Mouse (Mus musculus) forebrain, embryonic 16.5 days (tissue): ENCODE results near the gene Uck2. TPM values are rescaled to one million over a fixed set of nuclear protein-coding genes. Genes with fewer than 3 reads are reported as not detected.

Source experiments
- ATAC-seq: fragments of 200-750 bp; cut with Nextera tagmentation; 2 replicates; pipeline ENCODE4 v1.8.0; 2017; ENCODE audit warnings: mild to moderate bottlenecking, moderate library complexity
- H3K27ac ChIP-seq: fragments of 300-500 bp; sonication (generic); 2 replicates; pipeline ENCODE4 v1.5.1; 2014; ENCODE audit warnings: low read length, control low read depth
- H3K27me3 ChIP-seq: fragments of 300-500 bp; sonication (generic); replicated peaks from 2 replicates; pipeline ENCODE4 v1.6.1; 2014; ENCODE audit warnings: low read length; ENCODE audit not compliant: control insufficient read depth, insufficient read depth
- H3K36me3 ChIP-seq: fragments of 300-500 bp; sonication (generic); 2 replicates; pipeline ENCODE4 v1.6.1; 2014; ENCODE audit not compliant: control insufficient read depth, insufficient read depth
- H3K4me1 ChIP-seq: fragments of 300-500 bp; sonication (generic); replicated peaks from 2 replicates; pipeline ENCODE4 v1.6.1; 2014; ENCODE audit warnings: low read length; ENCODE audit not compliant: control insufficient read depth, insufficient read depth
- H3K4me2 ChIP-seq: fragments of 300-500 bp; sonication (generic); 2 replicates; pipeline ENCODE4 v1.6.1; 2014; ENCODE audit warnings: mild to moderate bottlenecking, low read length, control low read depth
- H3K4me3 ChIP-seq: fragments of 300-500 bp; sonication (generic); replicated peaks from 2 replicates; pipeline ENCODE4 v1.5.1; 2014; ENCODE audit warnings: mild to moderate bottlenecking, low read length, control low read depth
- H3K9ac ChIP-seq: fragments of 300-500 bp; sonication (generic); replicated peaks from 2 replicates; pipeline ENCODE4 v1.6.1; 2014; ENCODE audit warnings: low read depth, low read length, control low read depth
- H3K9me3 ChIP-seq: fragments of 300-500 bp; sonication (generic); 2 replicates; pipeline ENCODE4 v1.6.1; 2016; ENCODE audit warnings: low read length; ENCODE audit not compliant: control insufficient read depth
- WGBS: fragments of 180-500 bp; shearing (Covaris S2); extraction: QIAGEN DNeasy Blood & Tissue Kit; methylation state at CpG from one replicate; pipeline ENCODE4 v1.1.7; 2014; 5-methylcytosine and 5-hydroxymethylcytosine counted together
- polyA plus RNA-seq: library from polyadenylated mRNA; unstranded; fragments of >200 nt; fragmentation: Nextera tagmentation; extraction: Ambion mirVana; gene quantifications from 2 replicates; pipeline ENCODE4 v1.2.1, GENCODE M21; 2015

The Uck2 gene
- polyA plus RNA-seq, 1 experiment from 2014 or later, result 62.7 TPM

DNA sequence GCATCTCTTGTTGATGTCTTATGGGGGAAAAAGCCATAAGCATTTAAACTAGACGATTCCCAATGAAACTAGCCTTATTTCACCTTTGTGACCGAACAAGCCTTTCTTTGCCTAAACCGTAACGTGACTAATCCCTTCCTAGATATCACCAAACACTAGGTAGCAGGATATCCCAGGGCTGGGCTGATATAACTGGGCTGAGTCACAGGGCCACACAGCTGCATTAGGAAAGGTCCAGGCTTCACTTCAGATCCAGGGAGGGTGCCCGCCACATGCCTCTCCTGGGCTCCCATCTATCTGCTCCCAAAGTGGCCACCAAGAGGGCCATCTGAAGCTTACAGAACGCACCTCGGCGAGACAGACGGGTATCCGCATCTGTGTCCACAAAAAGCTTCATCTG is 50.8 kb downstream of the Uck2 start:
- no peak for ATAC-seq
- H3K9me3 ChIP-seq, result no peaks in the 10 kb centered on the region
- WGBS, result 95% methylated on average over 10 of the region's 10 CpGs
- H3K36me3 ChIP-seq, result 0 out of 2 replicates have a peak, but pooled peaks cover 2% of the 10 kb centered on the region
- H3K4me2 ChIP-seq, result no peak overlapping the region
- H3K27ac ChIP-seq, result no peak overlapping the region
- H3K4me1 ChIP-seq, result no peaks in the 10 kb centered on the region
- no peaks in the 10 kb centered on the region for H3K27me3 ChIP-seq
- no peak overlapping the region for H3K9ac ChIP-seq
- H3K4me3 ChIP-seq, result no peak overlapping the region

DNA sequence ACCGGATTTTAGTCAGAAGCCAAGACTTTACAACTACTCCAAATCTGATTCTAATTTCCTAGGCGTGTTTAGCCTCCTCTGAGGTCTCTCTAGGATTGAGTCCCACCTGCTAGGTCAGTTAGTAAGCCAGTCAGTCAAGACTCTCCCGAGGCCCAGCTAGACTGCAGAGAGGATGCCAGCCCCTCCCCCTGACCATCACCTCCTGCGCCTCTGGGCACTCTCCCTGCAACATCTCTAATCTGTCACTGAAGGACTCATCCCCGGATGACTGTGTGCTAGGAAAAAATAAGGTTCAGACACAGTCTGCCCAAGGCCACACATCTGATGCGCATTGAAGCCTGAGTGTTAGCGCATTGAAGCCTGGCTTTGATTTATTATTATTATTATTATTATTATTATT is 52.2 kb downstream of the Uck2 start:
- no peak overlapping the region for H3K4me3 ChIP-seq
- no peak for ATAC-seq
- H3K27me3 ChIP-seq, result no peaks in the 10 kb centered on the region
- no peak overlapping the region for H3K9ac ChIP-seq
- 89% methylated on average over 7 of the region's 7 CpGs for WGBS
- H3K36me3 ChIP-seq, result peaks cover 5% of the 10 kb centered on the region; the same call in 1 of the 2 replicates
- no peak overlapping the region for H3K27ac ChIP-seq
- no peaks in the 10 kb centered on the region for H3K9me3 ChIP-seq
- H3K4me1 ChIP-seq, result no peaks in the 10 kb centered on the region
- H3K4me2 ChIP-seq, result no peak overlapping the region

- peaks cover 5% of the 10 kb centered on the region; the same call in 1 of the 2 replicates for H3K36me3 ChIP-seq
- H3K27ac ChIP-seq, result no peak overlapping the region
- ATAC-seq, result no peak; the same call in 1 of the 2 replicates
- no peaks in the 10 kb centered on the region for H3K9me3 ChIP-seq
- H3K4me2 ChIP-seq, result no peak overlapping the region
- no peak overlapping the region for H3K4me3 ChIP-seq
- H3K4me1 ChIP-seq, result no peaks in the 10 kb centered on the region
- WGBS, result 77% methylated on average over 17 of the region's 17 CpGs
- no peak overlapping the region for H3K9ac ChIP-seq
- H3K27me3 ChIP-seq, result no peaks in the 10 kb centered on the region
Observed at GRCm38 (mm10) chr1:167231612-167232283, 53.4 kb downstream of the Uck2 start.

DNA sequence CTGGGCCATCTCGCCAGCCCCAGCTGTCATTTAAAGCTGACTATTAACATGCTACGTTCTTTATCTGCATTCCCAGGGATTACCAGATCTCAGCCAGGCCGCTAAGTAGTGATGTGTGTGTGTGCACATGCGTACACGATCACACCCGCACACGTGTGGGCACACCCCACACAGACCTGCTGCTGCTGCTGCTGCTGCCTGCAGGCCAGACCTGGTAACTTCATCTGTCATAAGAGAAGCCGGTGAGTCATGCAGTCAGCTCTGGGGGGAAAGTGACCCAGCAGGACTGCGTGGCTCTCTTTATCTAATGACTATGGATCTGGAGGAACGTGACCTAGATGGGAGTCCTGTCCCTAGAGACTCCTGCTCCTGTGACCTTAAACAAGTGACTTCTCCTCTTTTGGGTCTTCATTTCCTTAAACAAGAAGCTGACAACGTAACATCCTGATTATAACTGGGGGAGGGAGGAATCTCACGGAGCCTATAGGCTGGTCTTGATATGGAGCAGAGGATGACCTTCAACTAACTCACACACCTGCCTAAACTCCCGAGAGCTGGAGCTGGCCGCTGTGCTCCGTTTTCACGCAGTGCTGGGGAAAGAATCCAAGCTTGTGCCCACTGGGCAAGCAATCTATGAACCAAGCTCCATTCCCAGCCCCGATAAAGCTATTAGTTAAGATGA is 54.0 kb downstream of the Uck2 start:
- Histone ChIP-seq H3K9me3 (no peaks in the 10 kb centered on the region), H3K9ac (no peak overlapping the region), H3K4me2 (no peak overlapping the region), H3K4me1 (no peaks in the 10 kb centered on the region), H3K36me3 (peaks cover 7% of the 10 kb centered on the region; the same call in 1 of the 2 replicates), H3K27me3 (no peaks in the 10 kb centered on the region), H3K27ac (no peak overlapping the region), H3K4me3 (no peak overlapping the region)
- 93% methylated on average over 17 of the region's 17 CpGs for WGBS
- ATAC-seq, result no peak

DNA sequence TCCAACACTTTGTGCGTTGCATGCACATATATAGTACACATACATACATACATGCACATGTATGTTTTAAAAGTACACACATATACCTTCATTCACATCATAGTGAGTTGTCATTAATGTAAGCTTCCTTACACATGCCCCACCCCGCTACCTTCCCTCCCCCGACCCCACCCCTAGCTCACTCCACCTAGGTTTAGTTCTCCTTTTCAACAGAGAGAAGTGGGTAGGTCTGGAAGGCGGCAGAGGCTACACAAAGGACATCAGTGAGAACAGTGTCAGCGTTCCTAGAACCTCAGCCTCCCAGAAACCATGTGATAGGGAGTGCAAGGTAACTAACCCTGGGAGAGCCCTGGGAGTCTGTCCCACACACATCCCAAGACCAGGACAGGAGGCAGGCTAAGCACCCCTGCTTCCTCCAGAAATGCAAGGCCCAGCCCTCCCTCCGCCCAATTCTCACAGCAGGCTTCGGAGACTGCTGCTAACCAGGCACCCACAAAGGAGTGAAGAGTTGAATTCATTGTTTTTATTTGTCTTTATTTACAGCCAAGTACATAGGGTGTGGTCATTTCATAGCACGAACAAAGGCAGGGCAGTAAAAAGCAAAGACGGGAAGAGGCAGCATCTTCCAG is 62.6 kb downstream of the Uck2 start:
- H3K4me1 ChIP-seq, result no peaks in the 10 kb centered on the region
- H3K9me3 ChIP-seq, result no peaks in the 10 kb centered on the region
- H3K4me3 ChIP-seq, result no peak overlapping the region
- no peak overlapping the region for H3K4me2 ChIP-seq
- H3K27me3 ChIP-seq, result no peaks in the 10 kb centered on the region
- no peak overlapping the region for H3K27ac ChIP-seq
- no peak overlapping the region for H3K9ac ChIP-seq
- WGBS, result 84% methylated on average over 9 of the region's 9 CpGs
- ATAC-seq, result no peak
- 0 out of 2 replicates have a peak, but pooled peaks cover 2% of the 10 kb centered on the region for H3K36me3 ChIP-seq

- no peaks in the 10 kb centered on the region for H3K4me1 ChIP-seq
- 2% methylated on average over 5 of the region's 5 CpGs for WGBS
- no peaks in the 10 kb centered on the region for H3K27me3 ChIP-seq
- no peaks in the 10 kb centered on the region for H3K9me3 ChIP-seq
- no peak overlapping the region for H3K4me3 ChIP-seq
- ATAC-seq, result peak; percentile 81
- H3K36me3 ChIP-seq, result no peaks in the 10 kb centered on the region
- no peak overlapping the region for H3K27ac ChIP-seq
- H3K9ac ChIP-seq, result 0 out of 2 replicates have a peak overlapping the region, but pooled peaks have one; percentile 7
- H3K4me2 ChIP-seq, result no peak overlapping the region
Observed at GRCm38 (mm10) chr1:167220303-167221174, 64.6 kb downstream of the Uck2 start.

- Histone ChIP-seq H3K4me1 (0 out of 2 replicates have a peak, but pooled peaks cover 3% of the 10 kb centered on the region), H3K27ac (no peak overlapping the region), H3K4me3 (no peak overlapping the region), H3K4me2 (no peak overlapping the region), H3K9ac (no peak overlapping the region), H3K9me3 (no peaks in the 10 kb centered on the region), H3K36me3 (no peaks in the 10 kb centered on the region), H3K27me3 (no peaks in the 10 kb centered on the region)
- WGBS, result 86% methylated on average over 3 of the region's 3 CpGs
- no peak for ATAC-seq
Observed at GRCm38 (mm10) chr1:167215460-167215859, 69.7 kb downstream of the Uck2 start.

- Histone ChIP-seq H3K4me2 (no peak overlapping the region), H3K27ac (no peak overlapping the region), H3K4me3 (no peak overlapping the region), H3K36me3 (no peaks in the 10 kb centered on the region), H3K9me3 (no peaks in the 10 kb centered on the region), H3K27me3 (no peaks in the 10 kb centered on the region), H3K9ac (no peak overlapping the region), H3K4me1 (0 out of 2 replicates have a peak, but pooled peaks cover 3% of the 10 kb centered on the region)
- peak; percentile 29; the same call in 1 of the 2 replicates for ATAC-seq
- WGBS, result 94% methylated on average over 1 of the region's 1 CpGs
Observed at GRCm38 (mm10) chr1:167212710-167213109, 72.4 kb downstream of the Uck2 start.
